Mouse (Mus musculus) liver, embryonic 15.5 days (tissue): ENCODE results near the gene Trex1. TPM values are rescaled to one million over a fixed set of nuclear protein-coding genes. Genes with fewer than 3 reads are reported as not detected.

Source experiments
- ATAC-seq: fragments of 200-750 bp; cut with Nextera tagmentation; 2 replicates; pipeline ENCODE4 v1.8.0; 2017; ENCODE audit warnings: moderate number of reproducible peaks, mild to moderate bottlenecking, moderate library complexity; ENCODE audit not compliant: insufficient read depth
- H3K27ac ChIP-seq: fragments of 300-500 bp; sonication (generic); replicated peaks from 2 replicates; pipeline ENCODE4 v1.5.1; 2015; ENCODE audit warnings: mild to moderate bottlenecking, inconsistent platforms
- H3K27me3 ChIP-seq: fragments of 300-500 bp; sonication (generic); 2 replicates; pipeline ENCODE4 v1.6.1; 2015; ENCODE audit warnings: mild to moderate bottlenecking, inconsistent platforms
- H3K36me3 ChIP-seq: fragments of 300-500 bp; sonication (generic); replicated peaks from 2 replicates; pipeline ENCODE4 v1.6.1; 2015; ENCODE audit warnings: moderate library complexity, mild to moderate bottlenecking, inconsistent platforms
- H3K4me1 ChIP-seq: fragments of 300-500 bp; sonication (generic); replicated peaks from 2 replicates; pipeline ENCODE4 v1.6.1; 2015; ENCODE audit warnings: inconsistent platforms
- H3K4me2 ChIP-seq: fragments of 300-500 bp; sonication (generic); 2 replicates; pipeline ENCODE4 v1.6.1; 2015; ENCODE audit warnings: moderate library complexity, mild to moderate bottlenecking, inconsistent platforms
- H3K4me3 ChIP-seq: fragments of 300-500 bp; sonication (generic); replicated peaks from 2 replicates; pipeline ENCODE4 v1.5.1; 2015; ENCODE audit warnings: mild to moderate bottlenecking, inconsistent platforms
- H3K9ac ChIP-seq: fragments of 300-500 bp; sonication (generic); 2 replicates; pipeline ENCODE4 v1.6.1; 2015; ENCODE audit warnings: moderate library complexity, mild to moderate bottlenecking, inconsistent platforms
- H3K9me3 ChIP-seq: fragments of 300-500 bp; sonication (generic); replicated peaks from 2 replicates; pipeline ENCODE4 v1.6.1; 2016; ENCODE audit warnings: inconsistent platforms
- WGBS: fragments of 180-500 bp; shearing (Covaris S2); methylation state at CpG from one replicate; pipeline ENCODE4 v1.1.7; 2015; ENCODE audit warnings: mixed read lengths; ENCODE audit not compliant: insufficient replicate concordance; 5-methylcytosine and 5-hydroxymethylcytosine counted together
- polyA plus RNA-seq: library from polyadenylated mRNA; unstranded; fragments of >200 nt; fragmentation: Nextera tagmentation; extraction: Ambion mirVana; gene quantifications from 2 replicates; pipeline ENCODE4 v1.2.1, GENCODE M21; 2015

The Trex1 gene
- polyA plus RNA-seq, 1 experiment from 2014 or later: 8.6 TPM

- Histone ChIP-seq H3K9ac (no peak overlapping the region), H3K27ac (no peak overlapping the region), H3K4me3 (no peak overlapping the region), H3K4me1 (peaks cover 11% of the 10 kb centered on the region), H3K27me3 (no peaks in the 10 kb centered on the region), H3K36me3 (no peaks in the 10 kb centered on the region), H3K4me2 (no peak overlapping the region), H3K9me3 (no peaks in the 10 kb centered on the region)
- no peak for ATAC-seq
- WGBS: 64% methylated on average over 8 of the region's 8 CpGs
These were observed 27.8 kb downstream of the Trex1 start for GRCm38 (mm10) chr9:109031686-109032085.

- no peak for ATAC-seq
- no peak overlapping the region for H3K27ac ChIP-seq
- H3K4me3 ChIP-seq: no peak overlapping the region
- H3K9ac ChIP-seq: no peak overlapping the region
- no peaks in the 10 kb centered on the region for H3K9me3 ChIP-seq
- WGBS: 73% methylated on average over 7 of the region's 7 CpGs
- no peaks in the 10 kb centered on the region for H3K36me3 ChIP-seq
- H3K4me2 ChIP-seq: no peak overlapping the region
- peaks cover 11% of the 10 kb centered on the region for H3K4me1 ChIP-seq
- H3K27me3 ChIP-seq: no peaks in the 10 kb centered on the region
These were observed 28.5 kb downstream of the Trex1 start for GRCm38 (mm10) chr9:109031001-109031400.

GRCm38 (mm10) chr9:109030312-109030711 is 29.2 kb downstream of the Trex1 start:
- peaks cover 11% of the 10 kb centered on the region for H3K4me1 ChIP-seq
- no peak overlapping the region for H3K27ac ChIP-seq
- 50% methylated on average over 3 of the region's 3 CpGs for WGBS
- H3K27me3 ChIP-seq: no peaks in the 10 kb centered on the region
- H3K9me3 ChIP-seq: no peaks in the 10 kb centered on the region
- H3K36me3 ChIP-seq: no peaks in the 10 kb centered on the region
- no peak for ATAC-seq
- H3K4me3 ChIP-seq: no peak overlapping the region
- H3K9ac ChIP-seq: no peak overlapping the region
- no peak overlapping the region for H3K4me2 ChIP-seq

GRCm38 (mm10) chr9:109028919-109029318 is 30.6 kb downstream of the Trex1 start:
- Histone ChIP-seq H3K9me3 (no peaks in the 10 kb centered on the region), H3K36me3 (no peaks in the 10 kb centered on the region), H3K27me3 (no peaks in the 10 kb centered on the region), H3K4me1 (peaks cover 11% of the 10 kb centered on the region), H3K4me2 (no peak overlapping the region), H3K9ac (no peak overlapping the region), H3K27ac (no peak overlapping the region), H3K4me3 (no peak overlapping the region)
- WGBS: 54% methylated on average over 5 of the region's 5 CpGs
- ATAC-seq: no peak

GRCm38 (mm10) chr9:109028421-109028820 is 31.1 kb downstream of the Trex1 start:
- no peak overlapping the region for H3K4me3 ChIP-seq
- no peaks in the 10 kb centered on the region for H3K36me3 ChIP-seq
- no peak for ATAC-seq
- H3K27ac ChIP-seq: no peak overlapping the region
- no peaks in the 10 kb centered on the region for H3K27me3 ChIP-seq
- H3K9me3 ChIP-seq: no peaks in the 10 kb centered on the region
- H3K9ac ChIP-seq: no peak overlapping the region
- H3K4me1 ChIP-seq: peaks cover 11% of the 10 kb centered on the region
- no peak overlapping the region for H3K4me2 ChIP-seq
- 66% methylated on average over 3 of the region's 3 CpGs for WGBS

GRCm38 (mm10) chr9:109027521-109027920 is 32.0 kb downstream of the Trex1 start:
- Histone ChIP-seq H3K36me3 (no peaks in the 10 kb centered on the region), H3K4me2 (no peak overlapping the region), H3K27me3 (no peaks in the 10 kb centered on the region), H3K4me3 (no peak overlapping the region), H3K27ac (no peak overlapping the region), H3K9me3 (no peaks in the 10 kb centered on the region), H3K4me1 (peaks cover 4% of the 10 kb centered on the region), H3K9ac (no peak overlapping the region)
- WGBS: 60% methylated on average over 8 of the region's 8 CpGs
- no peak for ATAC-seq

- Histone ChIP-seq H3K9ac (no peak overlapping the region), H3K27me3 (no peaks in the 10 kb centered on the region), H3K36me3 (no peaks in the 10 kb centered on the region), H3K4me3 (no peak overlapping the region), H3K9me3 (no peaks in the 10 kb centered on the region), H3K4me1 (peaks cover under 1% of the 10 kb centered on the region; the same call in 1 of the 2 replicates), H3K27ac (0 out of 2 replicates have a peak overlapping the region, but pooled peaks have one; percentile 3), H3K4me2 (no peak overlapping the region)
- WGBS: 57% methylated on average over 17 of the region's 17 CpGs
- no peak for ATAC-seq
These were observed 36.5 kb downstream of the Trex1 start for GRCm38 (mm10) chr9:109022866-109023685.

DNA sequence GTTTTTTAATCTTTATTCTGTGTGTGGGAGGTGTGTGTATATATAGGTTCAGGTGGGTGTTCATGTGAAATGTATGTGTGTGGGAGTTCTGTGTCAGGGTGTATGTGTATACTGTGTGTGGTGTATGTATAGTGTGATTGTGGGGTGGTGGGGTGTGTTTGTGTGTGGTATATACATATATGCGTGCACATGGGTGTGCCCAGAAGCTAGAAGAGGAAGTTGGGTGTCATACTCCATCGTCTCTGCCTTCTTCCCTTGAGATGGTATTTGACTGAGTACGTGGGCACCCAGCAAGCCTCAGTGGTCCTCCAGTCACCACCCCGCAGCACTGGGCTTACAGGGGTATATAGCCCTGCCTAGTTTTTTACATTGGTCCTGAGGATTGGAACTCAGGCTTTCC is 38.1 kb downstream of the Trex1 start:
- peaks cover 17% of the 10 kb centered on the region for H3K4me1 ChIP-seq
- H3K4me3 ChIP-seq: no peak overlapping the region
- H3K27ac ChIP-seq: no peak overlapping the region
- H3K4me2 ChIP-seq: no peak overlapping the region
- no peaks in the 10 kb centered on the region for H3K36me3 ChIP-seq
- no peak for ATAC-seq
- WGBS: 36% methylated on average over 4 of the region's 4 CpGs
- H3K9ac ChIP-seq: no peak overlapping the region
- no peaks in the 10 kb centered on the region for H3K27me3 ChIP-seq
- no peaks in the 10 kb centered on the region for H3K9me3 ChIP-seq

- peaks cover 33% of the 10 kb centered on the region for H3K4me1 ChIP-seq
- no peaks in the 10 kb centered on the region for H3K9me3 ChIP-seq
- H3K27me3 ChIP-seq: no peaks in the 10 kb centered on the region
- WGBS: 6% methylated on average over 11 of the region's 11 CpGs
- ATAC-seq: peak; percentile 90
- H3K27ac ChIP-seq: peak overlapping the region; percentile 63
- H3K36me3 ChIP-seq: no peaks in the 10 kb centered on the region
- H3K9ac ChIP-seq: no peak overlapping the region
- H3K4me2 ChIP-seq: peak overlapping the region; percentile 51
- H3K4me3 ChIP-seq: peak overlapping the region; percentile 16
These were observed 42.4 kb downstream of the Trex1 start for GRCm38 (mm10) chr9:109016973-109017604.

DNA sequence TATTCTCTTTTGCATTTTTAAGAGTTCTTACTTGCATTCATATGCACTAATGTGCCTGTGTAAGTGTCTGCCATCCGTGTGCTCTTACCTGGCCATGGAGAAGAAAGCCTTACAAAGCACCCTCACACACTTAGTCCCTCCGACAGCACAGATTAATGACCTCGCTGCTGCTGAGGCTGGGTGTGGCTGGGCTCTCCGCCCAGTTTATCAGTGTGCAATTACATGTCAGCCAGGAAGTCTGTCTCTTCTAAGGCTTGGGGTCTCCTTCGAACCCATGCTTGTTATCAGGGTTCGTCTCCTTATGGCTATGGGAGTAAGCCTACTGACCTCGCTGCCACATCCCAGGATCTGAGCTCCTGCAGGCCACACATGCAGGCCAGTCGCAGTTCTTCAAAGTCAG is 44.1 kb downstream of the Trex1 start:
- no peaks in the 10 kb centered on the region for H3K27me3 ChIP-seq
- H3K4me3 ChIP-seq: no peak overlapping the region
- peak; percentile 33; the same call in 1 of the 2 replicates for ATAC-seq
- 22% methylated on average over 8 of the region's 8 CpGs for WGBS
- H3K4me2 ChIP-seq: peak overlapping the region; percentile 38
- H3K27ac ChIP-seq: no peak overlapping the region; the same call in 1 of the 2 replicates
- no peak overlapping the region for H3K9ac ChIP-seq
- H3K36me3 ChIP-seq: no peaks in the 10 kb centered on the region
- no peaks in the 10 kb centered on the region for H3K9me3 ChIP-seq
- H3K4me1 ChIP-seq: peaks cover 33% of the 10 kb centered on the region

- no peak for ATAC-seq
- WGBS: 72% methylated on average over 14 of the region's 14 CpGs
- H3K4me1 ChIP-seq: peaks cover 15% of the 10 kb centered on the region
- H3K4me2 ChIP-seq: no peak overlapping the region
- no peak overlapping the region for H3K4me3 ChIP-seq
- no peak overlapping the region for H3K9ac ChIP-seq
- no peak overlapping the region for H3K27ac ChIP-seq
- H3K9me3 ChIP-seq: no peaks in the 10 kb centered on the region
- H3K36me3 ChIP-seq: no peaks in the 10 kb centered on the region
- H3K27me3 ChIP-seq: no peaks in the 10 kb centered on the region
These were observed 49.2 kb downstream of the Trex1 start for GRCm38 (mm10) chr9:109010316-109010690.
